Mouse (Mus musculus) erythroblast, embryonic 14.5 days (primary cell): ENCODE results near the gene Fkbp5. TPM values are rescaled to one million over a fixed set of nuclear protein-coding genes. Genes with fewer than 3 reads are reported as not detected.

Experiments used
- H3K27me3 ChIP-seq: 2 replicates; pipeline ENCODE4 v1.6.1; 2012; ENCODE audit warnings: inconsistent platforms; ENCODE audit not compliant: control insufficient read depth
- H3K36me3 ChIP-seq: 2 replicates; pipeline ENCODE4 v1.6.1; 2012; ENCODE audit warnings: mild to moderate bottlenecking, inconsistent platforms; ENCODE audit not compliant: control insufficient read depth
- H3K4me1 ChIP-seq: 2 replicates; pipeline ENCODE4 v1.6.1; 2012; ENCODE audit warnings: inconsistent platforms; ENCODE audit not compliant: control insufficient read depth
- H3K4me3 ChIP-seq: replicated peaks from 2 replicates; pipeline ENCODE3; 2012; ENCODE audit warnings: moderate library complexity, mild to moderate bottlenecking, inconsistent platforms
- H3K9me3 ChIP-seq: 2 replicates; pipeline ENCODE4 v1.6.1; 2012; ENCODE audit warnings: low read length, inconsistent platforms, mixed read lengths; ENCODE audit not compliant: control insufficient read depth
- GATA1 ChIP-seq: IDR thresholded peaks from 2 replicates; pipeline ENCODE4 v1.6.1; 2012; ENCODE audit warnings: low read length, inconsistent platforms, mixed read lengths
- TAL1 ChIP-seq: IDR thresholded peaks from 3 replicates; pipeline ENCODE4 v1.6.1; 2012; ENCODE audit warnings: low read length, inconsistent platforms, mixed read lengths
- polyA plus RNA-seq: library from polyadenylated mRNA; stranded (reverse); fragments of >175 nt; gene quantifications from 2 replicates; pipeline ENCODE4 v1.2.3, GENCODE M21; 2012

Gene Fkbp5
- polyA plus RNA-seq, 1 experiment = 0.32 TPM

GRCm38 (mm10) chr17:28355871-28356270, 161.5 kb downstream of the Fkbp5 start:
- Histone ChIP-seq H3K4me3 (no peak overlapping the region), H3K27me3 (peaks cover 54% of the 10 kb centered on the region)

GRCm38 (mm10) chr17:28352018-28352417, 165.3 kb downstream of the Fkbp5 start:
- H3K27me3 ChIP-seq = peaks cover 59% of the 10 kb centered on the region
- H3K9me3 ChIP-seq = no peaks in the 10 kb centered on the region
- peaks cover 42% of the 10 kb centered on the region for H3K4me1 ChIP-seq
- H3K36me3 ChIP-seq = no peaks in the 10 kb centered on the region
- no peak for TF ChIP-seq GATA1
- no peak for TF ChIP-seq TAL1
- H3K4me3 ChIP-seq = peak overlapping the region; percentile 61

More at GRCm38 (mm10) chr17:28355871-28356270, 161.5 kb downstream of the Fkbp5 start:
- no peaks in the 10 kb centered on the region for H3K36me3 ChIP-seq
- no peaks in the 10 kb centered on the region for H3K9me3 ChIP-seq
- peaks cover 30% of the 10 kb centered on the region for H3K4me1 ChIP-seq
- no peak for TF ChIP-seq GATA1
- TF ChIP-seq TAL1 = no peak

DNA sequence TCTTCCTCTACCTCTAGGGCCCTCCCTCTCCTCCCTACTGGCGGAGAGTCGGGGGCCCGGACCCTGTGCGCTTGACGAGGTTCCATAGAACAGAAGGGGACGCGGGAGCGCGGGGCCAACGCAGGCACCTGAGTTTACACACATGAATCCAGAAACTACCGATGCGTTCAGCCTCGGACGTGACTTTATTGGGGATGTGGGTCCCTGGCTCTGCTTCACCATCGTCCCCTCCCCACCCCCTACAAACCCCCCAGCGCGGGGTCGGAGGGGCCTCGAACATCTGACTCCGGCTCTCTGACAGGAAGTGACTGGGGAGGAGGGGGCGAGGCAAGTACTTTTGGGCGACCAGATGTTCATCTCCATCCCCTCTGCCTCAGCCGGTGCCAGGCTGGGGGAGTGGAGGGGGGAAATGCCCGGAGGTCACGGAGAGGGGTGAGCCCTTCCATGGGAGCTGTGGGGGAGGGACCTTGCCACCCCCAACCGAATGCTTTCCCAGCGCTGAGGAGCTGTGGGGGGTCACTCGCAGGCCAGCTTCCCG, 165.9 kb downstream of the Fkbp5 start:
- no peak for TF ChIP-seq TAL1
- TF ChIP-seq GATA1 = no peak
- peak overlapping the region; percentile 61 for H3K4me3 ChIP-seq
- peaks cover 42% of the 10 kb centered on the region for H3K4me1 ChIP-seq
- peaks cover 59% of the 10 kb centered on the region for H3K27me3 ChIP-seq
- no peaks in the 10 kb centered on the region for H3K36me3 ChIP-seq
- H3K9me3 ChIP-seq = no peaks in the 10 kb centered on the region

GRCm38 (mm10) chr17:28350466-28351352, 166.6 kb downstream of the Fkbp5 start, which contains the start of gene Tead3:
Gene Tead3, minus strand, starts transcription at chr17:28350817.
- H3K36me3 ChIP-seq = no peaks in the 10 kb centered on the region
- H3K4me3 ChIP-seq = peak within 1 kb of the TSS; percentile 61
- H3K4me1 ChIP-seq = peaks cover 42% of the 10 kb centered on the region
- H3K9me3 ChIP-seq = no peaks in the 10 kb centered on the region
- TF ChIP-seq GATA1 (no peak), TAL1 (no peak)
- peaks cover 66% of the 10 kb centered on the region for H3K27me3 ChIP-seq

DNA sequence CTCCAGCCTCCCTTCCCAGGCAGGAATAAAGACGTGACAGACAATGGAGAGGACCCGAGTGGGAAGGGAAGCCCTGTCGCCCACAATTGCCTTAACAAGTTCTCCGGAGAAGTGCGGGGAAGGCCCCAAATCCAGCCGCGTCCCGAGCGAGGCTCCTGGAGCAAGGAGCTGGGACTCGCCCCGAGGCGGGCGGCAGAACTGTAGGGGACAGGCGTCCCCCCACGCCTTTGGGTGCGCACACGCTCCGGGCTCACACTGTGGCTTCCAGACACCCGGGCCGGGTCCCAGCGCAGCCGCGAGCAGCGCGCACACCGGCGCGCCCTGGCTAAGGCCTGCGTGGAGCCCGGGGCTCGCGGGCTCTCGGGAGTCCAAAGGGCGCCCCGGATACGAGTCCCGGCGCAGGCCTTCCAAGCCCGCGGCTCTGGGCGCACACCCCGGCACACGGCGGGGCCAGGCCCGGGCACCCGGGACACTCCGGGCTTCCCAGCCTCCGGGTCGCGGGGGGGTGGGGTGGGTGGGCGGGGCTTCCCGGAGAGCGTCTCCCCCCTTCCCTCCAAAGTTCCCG, 167.3 kb downstream of the Fkbp5 start:
- H3K36me3 ChIP-seq = no peaks in the 10 kb centered on the region
- H3K27me3 ChIP-seq = peaks cover 73% of the 10 kb centered on the region
- no peaks in the 10 kb centered on the region for H3K9me3 ChIP-seq
- no peak for TF ChIP-seq TAL1
- TF ChIP-seq GATA1 = no peak
- peak overlapping the region; percentile 61 for H3K4me3 ChIP-seq
- H3K4me1 ChIP-seq = peaks cover 49% of the 10 kb centered on the region

GRCm38 (mm10) chr17:28349264-28349880, 168.0 kb downstream of the Fkbp5 start:
- H3K27me3 ChIP-seq = peaks cover 79% of the 10 kb centered on the region
- H3K9me3 ChIP-seq = no peaks in the 10 kb centered on the region
- no peaks in the 10 kb centered on the region for H3K36me3 ChIP-seq
- peak overlapping the region; percentile 61 for H3K4me3 ChIP-seq
- H3K4me1 ChIP-seq = peaks cover 53% of the 10 kb centered on the region
- TF ChIP-seq GATA1 = no peak
- TF ChIP-seq TAL1 = no peak

Other genes starting within 250 kb of the Fkbp5 start
- 1.7 and 3.6 TPM in 2 replicates for gene Fance, start 204.0 kb downstream of the Fkbp5 start, polyA plus RNA-seq
- gene Rpl10a, start 189.1 kb downstream of the Fkbp5 start, polyA plus RNA-seq = 529 and 604 TPM in 2 replicates
- 0.22 and 0.26 TPM in 2 replicates for gene Tead3, start 166.7 kb downstream of the Fkbp5 start, polyA plus RNA-seq
- 0.19 and 0.26 TPM in 2 replicates for gene Tulp1, start 152.3 kb downstream of the Fkbp5 start, polyA plus RNA-seq
- gene Armc12, start 13.3 kb upstream of the Fkbp5 start, polyA plus RNA-seq = not detected in 2 replicates
- not detected in 2 replicates for gene Clpsl2, start 31.9 kb upstream of the Fkbp5 start, polyA plus RNA-seq
- gene Clps, start 43.2 kb upstream of the Fkbp5 start, polyA plus RNA-seq = not detected in 2 replicates
- not detected in 2 replicates for gene Lhfpl5, start 58.1 kb upstream of the Fkbp5 start, polyA plus RNA-seq
- 1.4 and 1.5 TPM in 2 replicates for gene Srpk1, start 105.2 kb upstream of the Fkbp5 start, polyA plus RNA-seq
- gene Slc26a8, start 172.7 kb upstream of the Fkbp5 start, polyA plus RNA-seq = 0.04 and 0.08 TPM in 2 replicates
- gene Mapk14, start 173.8 kb upstream of the Fkbp5 start, polyA plus RNA-seq = 1.5 and 2.2 TPM in 2 replicates
- gene AC170998.1, start 208.6 kb upstream of the Fkbp5 start, polyA plus RNA-seq = not detected in 2 replicates